Mouse (Mus musculus) bone marrow, adult 2 months (tissue): ENCODE measurements around the gene Sdk2.

ENCODE experiments used
- CTCF ChIP-seq: fragments of 200-500 bp; IDR thresholded peaks from 2 replicates; pipeline ENCODE4 v1.5.1; 2011; ENCODE audit warnings: low read length, control low read depth; ENCODE audit not compliant: control insufficient read depth, insufficient read depth
- POLR2A ChIP-seq: fragments of 200-500 bp; IDR thresholded peaks from 2 replicates; pipeline ENCODE4 v1.6.1; 2011; ENCODE audit warnings: low read depth, mild to moderate bottlenecking, control low read depth, low read length, borderline replicate concordance; ENCODE audit not compliant: control insufficient read depth

GRCm38 (mm10) chr11:113752158-113752661 is 314.6 kb downstream of the Sdk2 start:
- no peak for TF ChIP-seq CTCF
- TF ChIP-seq POLR2A: no peak; the same call in 1 of the 2 replicates
